Mouse (Mus musculus) left cerebral cortex, postnatal 14 days (tissue): ENCODE results near the gene Pfkm. TPM values are rescaled to one million over a fixed set of nuclear protein-coding genes. Genes with fewer than 3 reads are reported as not detected.
A peak's percentile ranks its signal among the peaks of the same experiment; 100 is the strongest.

ENCODE experiments used
- DNase-seq, 2 experiments: peaks; one replicate each; pipeline ENCODE4 v3.0.0; 2021 to 2022; ENCODE audit warnings: low spot score in 2 of 2, mixed read lengths in 1 of 2
- intact Hi-C: fragments of 180-260 bp; cut with DNase I; formaldehyde crosslinking; loops from one replicate; pipeline ENCODE4 v1.15.1; 2025
- total RNA-seq, 2 experiments: library from RNA; stranded (reverse); gene quantifications; 2 replicates each; pipeline ENCODE4 v1.2.3; 2021

The Pfkm gene
- total RNA-seq, 2 experiments from 2014 or later: 349 to 369 TPM

- intact Hi-C loops: loop anchor here (2.0 to 5.0 kb wide), 3 partner anchors 15 to 74 kb away; partner anchors contain the start of genes Asb8 and Ccdc184
- DNase-seq: peak; percentile 89 to 90
Measured at GRCm38 (mm10) chr15:98093121-98094011, 977 bp downstream of the Pfkm start, which contains the start of gene Senp1. TSS of gene Senp1 (minus strand) at chr15:98093744.

GRCm38 (mm10) chr15:98094905-98095304, 2.5 kb downstream of the Pfkm start:
- intact Hi-C loops: loop anchor here (5.0 kb wide), 2 partner anchors 57 to 72 kb away; partner anchors contain the start of genes Asb8 and Ccdc184
- no peak for DNase-seq

GRCm38 (mm10) chr15:98096957-98097356, 4.6 kb downstream of the Pfkm start:
- intact Hi-C loops: no loop called here
- no peak for DNase-seq

- intact Hi-C loops: no loop called here
- DNase-seq: no peak
Measured at GRCm38 (mm10) chr15:98098519-98098918, 6.1 kb downstream of the Pfkm start.

GRCm38 (mm10) chr15:98102401-98102800, 10.0 kb downstream of the Pfkm start:
- no peak for DNase-seq
- intact Hi-C loops: no loop called here

GRCm38 (mm10) chr15:98106506-98106905, 14.1 kb downstream of the Pfkm start:
- intact Hi-C loops: loop anchor here (5.0 kb wide), 1 partner anchor 41 kb away; no protein-coding TSS in a partner anchor
- no peak for DNase-seq

GRCm38 (mm10) chr15:98107230-98107629, 14.8 kb downstream of the Pfkm start:
- intact Hi-C loops: loop anchor here (5.0 kb wide), 1 partner anchor 40 kb away; no protein-coding TSS in a partner anchor
- DNase-seq: no peak

GRCm38 (mm10) chr15:98107703-98108296, 15.4 kb downstream of the Pfkm start:
- no peak for DNase-seq
- intact Hi-C loops: loop anchor here (2.0 to 5.0 kb wide), 2 partner anchors 15 to 40 kb away; partner anchors contain the start of genes Pfkm and Senp1

GRCm38 (mm10) chr15:98108297-98109152, 16.1 kb downstream of the Pfkm start:
- DNase-seq: peak; percentile 88 to 90
- intact Hi-C loops: loop anchor here (2.0 to 5.0 kb wide), 2 partner anchors 16 to 39 kb away; partner anchors contain the start of genes Pfkm and Senp1

- DNase-seq: no peak
- intact Hi-C loops: no loop called here
Measured at GRCm38 (mm10) chr15:98111791-98112190, 19.4 kb downstream of the Pfkm start.

GRCm38 (mm10) chr15:98114098-98114851, 21.9 kb downstream of the Pfkm start:
- no peak for DNase-seq
- intact Hi-C loops: no loop called here

GRCm38 (mm10) chr15:98114852-98115778, 22.7 kb downstream of the Pfkm start:
- intact Hi-C loops: no loop called here

GRCm38 (mm10) chr15:98115779-98116163, 23.4 kb downstream of the Pfkm start:
- DNase-seq: no peak
- intact Hi-C loops: no loop called here

More at GRCm38 (mm10) chr15:98114852-98115778, 22.7 kb downstream of the Pfkm start:
- DNase-seq: no peak

GRCm38 (mm10) chr15:98116287-98116686, 23.9 kb downstream of the Pfkm start:
- DNase-seq: no peak
- intact Hi-C loops: no loop called here

- intact Hi-C loops: no loop called here
- DNase-seq: no peak
Measured at GRCm38 (mm10) chr15:98119363-98119762, 27.0 kb downstream of the Pfkm start.

GRCm38 (mm10) chr15:98120831-98121230, 28.4 kb downstream of the Pfkm start:
- intact Hi-C loops: no loop called here
- DNase-seq: no peak

GRCm38 (mm10) chr15:98131001-98131400, 38.6 kb downstream of the Pfkm start:
- DNase-seq: no peak
- intact Hi-C loops: no loop called here

- DNase-seq: no peak
Measured at GRCm38 (mm10) chr15:98131451-98131850, 39.1 kb downstream of the Pfkm start.

More at GRCm38 (mm10) chr15:98131451-98131850, 39.1 kb downstream of the Pfkm start:
- intact Hi-C loops: no loop called here
